Mouse (Mus musculus) megakaryocyte, embryonic 14.5 days (primary cell): ENCODE measurements at regions not wholly inside any gene's neighbourhood (a gene's known extent, or its start where the extent isn't known, plus 50 kb on each side); places are given as distances from the start of the nearest gene placed in this dataset.

Source experiments
- FLI1 ChIP-seq: IDR thresholded peaks from 2 replicates; pipeline ENCODE4 v1.6.1; 2012; ENCODE audit warnings: low read length, inconsistent platforms, mixed read lengths
- GATA1 ChIP-seq: IDR thresholded peaks from 3 replicates; pipeline ENCODE4 v1.6.1; 2012; ENCODE audit warnings: mixed read lengths, low read length, inconsistent platforms, borderline replicate concordance

DNA sequence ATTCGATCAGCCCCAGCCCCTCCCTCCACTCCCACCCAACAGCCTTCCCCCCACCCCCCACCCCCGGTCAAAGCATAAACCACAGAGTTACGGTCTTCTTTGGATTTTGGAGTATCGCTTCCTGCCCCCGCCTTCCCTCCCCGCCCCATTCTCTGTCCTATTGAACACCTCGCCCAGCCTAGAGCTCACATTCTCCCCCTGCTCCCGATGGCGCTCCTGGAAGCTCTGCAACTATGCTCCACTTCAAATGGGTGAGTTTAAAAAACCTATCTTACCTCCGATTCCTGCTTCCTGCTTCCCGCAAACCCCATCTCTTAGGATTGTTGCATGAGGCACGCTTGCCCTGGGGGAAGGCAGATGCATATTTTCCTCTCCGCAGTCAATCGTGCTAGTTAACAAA lies 419.7 kb upstream of the Ubash3b start:
- TF ChIP-seq GATA1 (no peak), FLI1 (no peak)
